Mouse (Mus musculus) neural tube, embryonic 13.5 days (tissue): Measurements from ENCODE around the gene Kcne3. TPM values are rescaled to one million over a fixed set of nuclear protein-coding genes. Genes with fewer than 3 reads are reported as not detected.

Experiments used
- ATAC-seq: fragments of 200-750 bp; cut with Nextera tagmentation; 2 replicates; pipeline ENCODE4 v1.8.0; 2017; ENCODE audit warnings: low read depth, mild to moderate bottlenecking, moderate TSS enrichment, moderate library complexity
- H3K27ac ChIP-seq: fragments of 300-500 bp; sonication (generic); replicated peaks from 2 replicates; pipeline ENCODE4 v1.5.1; 2015; ENCODE audit warnings: moderate library complexity, mild to moderate bottlenecking, inconsistent platforms
- H3K27me3 ChIP-seq: fragments of 300-500 bp; sonication (generic); 2 replicates; pipeline ENCODE4 v1.6.1; 2015; ENCODE audit warnings: mild to moderate bottlenecking, inconsistent platforms
- H3K36me3 ChIP-seq: fragments of 300-500 bp; sonication (generic); 2 replicates; pipeline ENCODE4 v1.6.1; 2015; ENCODE audit warnings: mild to moderate bottlenecking, inconsistent platforms
- H3K4me1 ChIP-seq: fragments of 300-500 bp; sonication (generic); replicated peaks from 2 replicates; pipeline ENCODE4 v1.6.1; 2015; ENCODE audit warnings: inconsistent platforms
- H3K4me2 ChIP-seq: fragments of 300-500 bp; sonication (generic); 2 replicates; pipeline ENCODE4 v1.6.1; 2015; ENCODE audit warnings: inconsistent platforms, mild to moderate bottlenecking, moderate library complexity
- H3K4me3 ChIP-seq: fragments of 300-500 bp; sonication (generic); 2 replicates; pipeline ENCODE4 v1.5.1; 2015; ENCODE audit warnings: mild to moderate bottlenecking, inconsistent platforms
- H3K9ac ChIP-seq: fragments of 300-500 bp; sonication (generic); 2 replicates; pipeline ENCODE4 v1.6.1; 2015; ENCODE audit warnings: moderate library complexity, mild to moderate bottlenecking, inconsistent platforms
- H3K9me3 ChIP-seq: fragments of 300-500 bp; sonication (generic); 2 replicates; pipeline ENCODE4 v1.6.1; 2016; ENCODE audit warnings: inconsistent platforms
- WGBS: fragments of 180-500 bp; shearing (Covaris S2); methylation state at CpG from one replicate; pipeline ENCODE4 v1.1.7; 2015; 5-methylcytosine and 5-hydroxymethylcytosine counted together
- polyA plus RNA-seq: library from polyadenylated mRNA; unstranded; fragments of >200 nt; fragmentation: Nextera tagmentation; extraction: Ambion mirVana; gene quantifications from 2 replicates; pipeline ENCODE4 v1.2.1, GENCODE M21; 2015

The Kcne3 gene
- polyA plus RNA-seq, result 0.39 and 1.7 TPM in 2 replicates

DNA sequence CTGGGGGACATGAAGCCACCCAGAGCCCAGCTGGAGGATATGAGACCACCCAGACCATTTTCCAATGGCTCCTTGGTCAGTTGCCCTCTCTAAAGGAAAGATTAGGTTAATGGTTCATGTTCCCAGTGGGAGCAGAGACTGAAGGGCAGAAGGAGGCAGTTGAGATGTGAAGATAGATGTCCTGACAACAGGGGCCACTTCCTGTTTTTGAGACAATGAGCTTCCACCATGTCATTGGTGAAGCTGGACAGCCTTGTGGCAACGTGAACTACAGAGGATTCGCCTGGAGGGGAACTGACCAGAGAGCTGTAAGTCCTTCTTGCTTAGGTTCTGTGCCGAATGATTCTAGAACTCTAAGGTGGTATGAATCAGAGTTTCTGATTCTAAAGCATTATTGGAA, at the start of gene Kcne3:
TSS of gene Kcne3 (plus strand) at position 234 of the 400 bp plus-strand sequence.
- H3K4me3 ChIP-seq, result no peak within 1 kb of the TSS
- H3K36me3 ChIP-seq, result no peaks in the 10 kb centered on the region
- H3K27me3 ChIP-seq, result peaks cover 52% of the 10 kb centered on the region
- H3K9me3 ChIP-seq, result no peaks in the 10 kb centered on the region
- peaks cover 10% of the 10 kb centered on the region for H3K4me1 ChIP-seq
- H3K27ac ChIP-seq, result no peak within 1 kb of the TSS
- no peak within 1 kb of the TSS for H3K4me2 ChIP-seq
- H3K9ac ChIP-seq, result no peak within 1 kb of the TSS
- WGBS, result 86% methylated on average over 3 of the region's 3 CpGs
- ATAC-seq, result no peak

DNA sequence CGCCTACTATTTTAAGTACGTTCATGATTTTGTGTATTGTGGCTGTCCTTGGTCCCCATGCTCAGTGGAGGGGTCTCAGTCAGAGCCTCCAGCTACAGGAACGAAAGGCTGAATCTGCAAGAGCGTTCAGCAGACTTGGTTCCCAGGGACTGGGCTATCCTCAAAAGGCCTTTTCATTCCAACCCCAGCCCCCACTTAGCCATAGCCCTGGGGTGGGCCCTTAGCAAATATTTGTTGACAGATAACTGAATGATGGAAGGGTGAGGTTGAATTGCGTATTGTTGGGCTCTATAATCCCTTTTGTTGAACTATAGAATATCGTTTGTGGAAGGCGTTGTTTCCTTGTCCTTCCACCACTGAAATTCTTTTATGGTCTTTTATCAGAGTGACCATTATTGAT, 49.8 kb upstream of the Kcne3 start:
- Histone ChIP-seq H3K36me3 (no peaks in the 10 kb centered on the region), H3K9me3 (no peaks in the 10 kb centered on the region), H3K4me3 (no peak overlapping the region), H3K9ac (no peak overlapping the region), H3K27me3 (no peaks in the 10 kb centered on the region), H3K4me1 (peaks cover 7% of the 10 kb centered on the region; the same call in 1 of the 2 replicates), H3K27ac (no peak overlapping the region), H3K4me2 (no peak overlapping the region)
- WGBS, result 81% methylated on average over 7 of the region's 7 CpGs
- no peak for ATAC-seq

DNA sequence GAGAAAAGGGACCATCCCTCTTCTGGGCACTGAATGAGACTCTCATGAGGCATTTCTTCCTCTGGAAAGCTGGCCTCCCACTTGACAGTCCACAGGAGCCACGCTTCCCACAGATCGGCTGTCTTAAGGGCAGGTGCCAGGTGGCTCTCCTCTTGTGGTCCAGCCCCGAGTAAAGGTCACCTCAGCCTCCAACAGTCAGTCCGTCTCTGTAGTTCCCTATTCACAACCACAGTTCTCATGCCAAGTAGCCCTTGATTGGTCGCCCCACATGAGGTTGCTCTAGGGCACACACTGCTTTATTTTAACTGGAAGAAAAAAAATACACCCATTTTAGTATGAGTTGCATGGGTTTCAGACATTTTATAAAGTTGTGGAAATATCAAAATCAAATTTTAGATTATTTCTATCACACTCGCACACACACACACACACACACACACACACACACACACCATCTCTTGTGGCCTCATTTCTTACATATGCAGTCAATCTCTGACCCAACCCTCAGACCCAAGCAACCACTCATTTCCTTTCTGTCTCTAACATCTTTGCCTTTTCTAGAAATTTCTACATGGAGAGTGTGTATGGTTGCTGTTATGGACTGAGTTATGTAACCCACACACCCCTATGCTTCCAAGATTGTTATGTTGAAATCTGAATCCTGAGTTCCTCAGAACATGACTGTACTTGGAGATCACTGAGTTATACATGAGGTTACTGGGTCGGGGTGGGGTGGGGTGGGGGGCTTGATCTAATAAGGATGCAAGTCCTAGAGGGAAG, 47.9 kb upstream of the Kcne3 start:
- no peak overlapping the region for H3K4me3 ChIP-seq
- H3K27ac ChIP-seq, result no peak overlapping the region
- no peaks in the 10 kb centered on the region for H3K36me3 ChIP-seq
- no peak overlapping the region for H3K9ac ChIP-seq
- H3K4me1 ChIP-seq, result no peaks in the 10 kb centered on the region
- no peaks in the 10 kb centered on the region for H3K27me3 ChIP-seq
- 87% methylated on average over 7 of the region's 7 CpGs for WGBS
- ATAC-seq, result no peak
- no peak overlapping the region for H3K4me2 ChIP-seq
- H3K9me3 ChIP-seq, result no peaks in the 10 kb centered on the region

DNA sequence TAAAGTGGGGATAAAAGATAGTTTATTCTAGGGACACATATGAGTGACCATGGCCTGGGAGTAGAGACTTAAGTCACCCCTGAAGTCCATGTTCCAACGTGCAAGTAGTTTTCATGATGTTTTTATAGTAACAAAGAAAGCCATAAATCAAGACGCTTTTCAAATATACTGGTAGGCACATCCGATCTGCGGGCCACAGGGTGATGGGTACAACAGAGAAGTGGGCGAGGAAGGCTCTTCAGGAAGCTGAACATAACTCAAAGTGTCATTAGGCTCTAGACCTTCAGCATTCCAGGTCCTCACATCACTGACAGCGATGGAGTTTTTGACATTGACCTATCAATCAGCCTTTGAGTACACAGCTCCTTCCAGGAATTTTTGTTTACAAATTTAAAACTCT, 45.7 kb upstream of the Kcne3 start:
- no peak for ATAC-seq
- 29% methylated on average over 6 of the region's 6 CpGs for WGBS
- H3K9ac ChIP-seq, result no peak overlapping the region
- no peak overlapping the region for H3K4me3 ChIP-seq
- H3K9me3 ChIP-seq, result no peaks in the 10 kb centered on the region
- H3K4me2 ChIP-seq, result no peak overlapping the region
- no peak overlapping the region for H3K27ac ChIP-seq
- H3K4me1 ChIP-seq, result no peaks in the 10 kb centered on the region
- no peaks in the 10 kb centered on the region for H3K27me3 ChIP-seq
- H3K36me3 ChIP-seq, result no peaks in the 10 kb centered on the region

DNA sequence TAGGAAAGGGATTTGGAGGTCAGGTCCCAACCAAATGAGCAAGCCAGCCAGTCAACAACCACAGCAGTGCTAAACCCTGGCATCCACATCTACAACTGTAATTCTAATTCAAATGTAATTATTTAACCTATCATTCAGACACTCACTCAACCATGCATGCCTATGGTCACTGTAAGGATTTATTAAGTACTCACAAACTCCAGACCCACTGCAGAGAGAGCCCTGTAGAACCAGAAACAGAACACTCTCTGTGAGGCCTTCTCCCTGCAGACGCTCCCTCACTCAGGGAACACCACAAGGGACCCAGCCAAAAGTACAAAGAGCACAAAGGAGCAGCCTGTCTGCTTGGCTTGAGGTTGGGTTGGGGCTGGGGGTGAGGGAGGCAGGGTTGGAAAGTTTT, 43.9 kb upstream of the Kcne3 start:
- Histone ChIP-seq H3K27ac (no peak overlapping the region), H3K36me3 (no peaks in the 10 kb centered on the region), H3K4me3 (no peak overlapping the region), H3K4me1 (no peaks in the 10 kb centered on the region), H3K4me2 (no peak overlapping the region), H3K27me3 (no peaks in the 10 kb centered on the region), H3K9ac (no peak overlapping the region), H3K9me3 (no peaks in the 10 kb centered on the region)
- ATAC-seq, result no peak
- 67% methylated on average over 1 of the region's 1 CpGs for WGBS

DNA sequence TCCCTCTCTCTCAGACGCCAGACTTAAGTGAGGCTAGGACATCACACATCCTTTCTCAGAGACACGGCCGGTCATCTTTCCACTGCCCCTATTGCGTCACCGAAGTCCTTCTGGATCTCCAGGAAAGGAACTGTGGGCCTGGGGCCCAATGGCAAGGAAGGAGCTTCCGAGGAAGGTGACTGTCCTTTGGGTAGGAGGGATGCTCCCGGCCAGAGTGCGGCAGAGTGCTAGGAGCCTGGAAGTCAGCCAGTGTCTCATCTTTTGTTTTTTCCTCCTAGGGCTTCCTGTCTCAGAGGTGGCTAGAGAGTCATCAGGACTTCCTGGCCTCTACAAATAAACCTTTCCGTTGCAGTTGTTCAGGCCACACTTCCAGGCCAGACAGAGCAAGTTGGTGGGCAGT, 39.3 kb upstream of the Kcne3 start:
- no peak overlapping the region for H3K4me2 ChIP-seq
- WGBS, result 87% methylated on average over 9 of the region's 9 CpGs
- no peaks in the 10 kb centered on the region for H3K27me3 ChIP-seq
- no peak for ATAC-seq
- no peak overlapping the region for H3K9ac ChIP-seq
- no peaks in the 10 kb centered on the region for H3K36me3 ChIP-seq
- no peaks in the 10 kb centered on the region for H3K9me3 ChIP-seq
- no peaks in the 10 kb centered on the region for H3K4me1 ChIP-seq
- H3K27ac ChIP-seq, result no peak overlapping the region
- H3K4me3 ChIP-seq, result no peak overlapping the region

DNA sequence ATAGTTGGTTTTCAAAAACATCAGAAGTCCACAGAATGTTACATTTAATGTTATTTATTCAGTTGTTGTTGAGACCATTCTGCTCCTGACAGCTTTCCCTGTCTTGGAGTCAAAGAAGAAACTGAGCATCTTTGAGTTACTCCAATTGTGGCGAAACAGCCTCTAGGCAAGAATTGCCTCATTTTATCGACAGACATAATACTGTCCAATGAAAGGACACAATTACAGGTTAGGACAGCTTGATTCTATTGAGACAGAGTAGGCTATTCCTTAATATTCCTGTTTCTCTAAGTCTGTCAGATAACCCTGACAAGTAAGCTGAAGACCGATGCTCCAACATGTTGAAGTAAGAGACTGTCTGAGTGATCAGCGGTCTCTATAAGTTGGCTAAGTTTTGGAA, 38.2 kb upstream of the Kcne3 start:
- 95% methylated on average over 4 of the region's 4 CpGs for WGBS

DNA sequence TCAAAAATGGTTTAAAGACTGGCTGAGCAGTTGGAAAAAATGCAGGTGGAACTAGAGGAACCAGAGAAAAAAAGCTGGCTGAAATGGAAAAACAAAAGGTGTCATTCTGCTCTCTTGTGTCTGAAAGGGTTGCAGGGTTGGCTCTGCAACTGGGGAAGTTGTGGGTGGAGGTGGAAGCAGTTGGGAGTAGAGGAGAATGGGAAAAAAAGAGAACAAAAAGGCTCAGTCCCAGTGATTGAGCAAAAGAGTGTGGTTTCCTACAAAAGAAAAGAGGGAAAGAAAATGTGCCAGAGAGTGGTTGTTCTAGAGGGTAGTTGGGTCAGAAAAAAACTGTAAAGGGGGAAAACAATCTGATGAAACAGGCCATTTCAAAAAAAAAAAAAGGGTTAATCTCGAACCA, 35.7 kb upstream of the Kcne3 start:
- H3K27me3 ChIP-seq, result no peaks in the 10 kb centered on the region
- no peak for ATAC-seq
- H3K4me3 ChIP-seq, result no peak overlapping the region
- no peaks in the 10 kb centered on the region for H3K4me1 ChIP-seq
- 73% methylated on average over 1 of the region's 1 CpGs for WGBS
- H3K4me2 ChIP-seq, result no peak overlapping the region
- no peak overlapping the region for H3K27ac ChIP-seq
- H3K9ac ChIP-seq, result no peak overlapping the region
- no peaks in the 10 kb centered on the region for H3K36me3 ChIP-seq
- no peaks in the 10 kb centered on the region for H3K9me3 ChIP-seq

More for the DNA sequence above, 38.2 kb upstream of the Kcne3 start:
- Histone ChIP-seq H3K9ac (no peak overlapping the region), H3K36me3 (no peaks in the 10 kb centered on the region), H3K4me1 (no peaks in the 10 kb centered on the region), H3K9me3 (no peaks in the 10 kb centered on the region), H3K27ac (no peak overlapping the region), H3K4me2 (no peak overlapping the region), H3K27me3 (no peaks in the 10 kb centered on the region), H3K4me3 (no peak overlapping the region)
- ATAC-seq, result no peak

DNA sequence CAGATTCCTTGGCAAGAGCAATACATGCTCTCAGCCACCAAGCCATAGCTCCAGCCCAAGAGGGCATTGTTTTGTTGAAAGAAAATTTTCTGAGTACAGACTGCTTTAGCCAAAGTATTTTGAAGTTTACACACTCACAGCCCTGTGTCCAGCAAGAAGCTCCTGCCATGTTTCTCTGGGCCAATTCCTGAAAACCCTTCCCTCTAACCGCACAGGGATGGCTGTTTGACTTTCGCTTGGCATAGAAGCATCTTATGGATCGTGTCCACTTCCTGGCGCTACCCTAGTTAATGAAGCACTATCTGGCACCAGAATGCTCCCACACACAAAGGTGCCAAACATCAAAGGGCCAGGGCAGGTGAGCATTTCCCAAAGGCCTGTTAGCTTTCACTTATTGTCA, 27.7 kb upstream of the Kcne3 start:
- Histone ChIP-seq H3K9me3 (no peaks in the 10 kb centered on the region), H3K4me2 (no peak overlapping the region), H3K36me3 (no peaks in the 10 kb centered on the region), H3K4me1 (no peaks in the 10 kb centered on the region), H3K27ac (no peak overlapping the region), H3K9ac (no peak overlapping the region), H3K27me3 (no peaks in the 10 kb centered on the region), H3K4me3 (no peak overlapping the region)
- ATAC-seq, result no peak
- 90% methylated on average over 4 of the region's 4 CpGs for WGBS

DNA sequence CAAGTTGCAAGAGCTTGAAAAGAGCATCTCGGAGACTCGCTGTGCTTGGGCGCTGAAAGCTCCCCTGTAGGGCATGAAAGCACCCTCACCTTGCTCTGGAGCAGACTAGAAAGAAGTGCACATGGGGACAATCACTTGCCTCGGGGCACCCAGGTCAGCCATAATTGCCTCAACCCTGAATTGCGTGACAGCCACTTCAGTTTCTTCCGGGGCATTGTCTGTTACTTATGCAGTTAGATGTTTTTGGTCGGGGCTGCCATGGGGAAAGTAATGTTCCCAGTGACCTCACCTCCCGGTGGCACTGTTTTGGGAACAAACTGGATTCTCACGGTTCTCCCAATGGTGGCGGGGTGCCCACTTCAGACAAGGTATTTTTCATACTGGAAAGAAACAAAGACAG, 26.2 kb upstream of the Kcne3 start:
- Histone ChIP-seq H3K9me3 (no peaks in the 10 kb centered on the region), H3K36me3 (no peaks in the 10 kb centered on the region), H3K27ac (no peak overlapping the region), H3K4me2 (no peak overlapping the region), H3K4me3 (no peak overlapping the region), H3K27me3 (no peaks in the 10 kb centered on the region), H3K4me1 (no peaks in the 10 kb centered on the region), H3K9ac (no peak overlapping the region)
- WGBS, result 48% methylated on average over 10 of the region's 10 CpGs
- ATAC-seq, result no peak

DNA sequence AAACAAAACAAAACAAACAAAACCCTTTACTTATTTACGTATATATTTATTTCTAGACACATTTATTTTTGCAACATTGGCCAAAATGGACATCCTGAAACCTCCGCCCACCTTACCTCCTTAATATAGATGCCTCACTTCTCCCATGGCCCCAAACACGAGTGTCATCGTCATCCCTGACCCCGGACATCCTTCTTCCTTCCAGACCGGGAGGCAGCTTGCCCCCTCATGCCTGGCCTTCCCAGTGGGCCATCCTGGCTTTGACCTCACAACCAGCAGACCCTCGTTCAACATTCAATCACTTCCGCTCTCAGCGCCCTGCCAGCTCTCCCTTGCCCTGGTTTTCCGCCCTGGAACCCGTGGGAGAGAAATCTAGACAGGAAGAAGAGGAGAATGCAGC, 25.7 kb upstream of the Kcne3 start:
- H3K9ac ChIP-seq, result no peak overlapping the region
- ATAC-seq, result no peak
- H3K36me3 ChIP-seq, result no peaks in the 10 kb centered on the region
- H3K27me3 ChIP-seq, result no peaks in the 10 kb centered on the region
- H3K9me3 ChIP-seq, result no peaks in the 10 kb centered on the region
- H3K4me1 ChIP-seq, result no peaks in the 10 kb centered on the region
- no peak overlapping the region for H3K4me3 ChIP-seq
- no peak overlapping the region for H3K4me2 ChIP-seq
- no peak overlapping the region for H3K27ac ChIP-seq
- 76% methylated on average over 11 of the region's 11 CpGs for WGBS

DNA sequence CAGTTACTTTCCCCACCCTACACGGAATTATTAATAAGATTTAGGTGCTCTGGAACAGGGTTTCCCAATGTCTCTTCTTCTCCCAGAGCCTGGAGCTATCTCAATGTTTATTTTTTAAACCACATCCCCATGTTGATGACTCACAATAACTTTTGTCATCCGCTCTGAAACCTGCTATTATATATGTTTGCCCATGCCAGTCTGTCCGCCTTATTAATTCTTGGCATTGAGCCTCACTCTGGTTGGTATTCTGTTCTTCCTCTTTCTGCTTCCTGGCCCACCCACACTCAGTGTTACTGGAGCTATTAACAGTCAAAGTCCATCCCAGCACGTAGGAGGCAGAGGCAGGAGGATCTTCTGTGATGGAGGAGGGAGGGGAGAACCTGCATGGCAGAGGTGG, 18.6 kb upstream of the Kcne3 start:
- 79% methylated on average over 4 of the region's 4 CpGs for WGBS
- Histone ChIP-seq H3K27me3 (peaks cover 7% of the 10 kb centered on the region), H3K36me3 (no peaks in the 10 kb centered on the region), H3K27ac (no peak overlapping the region), H3K4me3 (no peak overlapping the region), H3K9me3 (no peaks in the 10 kb centered on the region), H3K4me1 (peaks cover 8% of the 10 kb centered on the region), H3K9ac (no peak overlapping the region), H3K4me2 (no peak overlapping the region)
- no peak for ATAC-seq
